Mouse (Mus musculus): Measurements from ENCODE around the gene Tecpr2. TPM values are rescaled to one million over a fixed set of nuclear protein-coding genes. Genes with fewer than 3 reads are reported as not detected.

The Tecpr2 gene
- polyA plus RNA-seq, 1 experiment from 2014 or later: 3.4 TPM

- Histone ChIP-seq H3K36me3 (peaks cover 57% of the 10 kb centered on the region), H3K9ac (no peak overlapping the region), H3K9me3 (replicated peaks) (no peaks in the 10 kb centered on the region), H3K4me2 (no peak overlapping the region), H3K27me3 (replicated peaks) (no peaks in the 10 kb centered on the region), H3K27ac (no peak overlapping the region), H3K4me1 (no peaks in the 10 kb centered on the region), H3K4me3 (no peak overlapping the region)
- no peak for ATAC-seq
- WGBS (ENCODE audit: insufficient replicate concordance): 76% methylated on average over 5 of the region's 5 CpGs
These were observed 32.5 kb downstream of the Tecpr2 start for GRCm38 (mm10) chr12:110921572-110921971.

- ATAC-seq: no peak
- H3K27ac ChIP-seq: no peak overlapping the region
- 65% methylated on average over 5 of the region's 5 CpGs for WGBS (ENCODE audit: insufficient replicate concordance)
- H3K4me1 ChIP-seq: peaks cover 18% of the 10 kb centered on the region
- no peak overlapping the region for H3K9ac ChIP-seq
- no peak overlapping the region for H3K4me3 ChIP-seq
- H3K27me3 ChIP-seq (replicated peaks): no peaks in the 10 kb centered on the region
- peaks cover 50% of the 10 kb centered on the region for H3K36me3 ChIP-seq
- H3K9me3 ChIP-seq (replicated peaks): no peaks in the 10 kb centered on the region
- no peak overlapping the region for H3K4me2 ChIP-seq
These were observed 43.8 kb downstream of the Tecpr2 start for GRCm38 (mm10) chr12:110932820-110933219.

GRCm38 (mm10) chr12:110935983-110936620 is 47.0 kb downstream of the Tecpr2 start:
- Histone ChIP-seq H3K4me1 (peaks cover 14% of the 10 kb centered on the region), H3K27me3 (replicated peaks) (no peaks in the 10 kb centered on the region), H3K9me3 (replicated peaks) (no peaks in the 10 kb centered on the region), H3K4me2 (no peak overlapping the region), H3K9ac (no peak overlapping the region), H3K4me3 (no peak overlapping the region), H3K27ac (no peak overlapping the region), H3K36me3 (peaks cover 58% of the 10 kb centered on the region)
- ATAC-seq: peak; percentile 86
- 61% methylated on average over 9 of the region's 9 CpGs for WGBS (ENCODE audit: insufficient replicate concordance)

- peaks cover 54% of the 10 kb centered on the region for H3K36me3 ChIP-seq
- H3K4me2 ChIP-seq: no peak overlapping the region
- no peaks in the 10 kb centered on the region for H3K9me3 ChIP-seq (replicated peaks)
These were observed 48.4 kb downstream of the Tecpr2 start for GRCm38 (mm10) chr12:110937496-110937895.

GRCm38 (mm10) chr12:110939385-110939784 is 50.3 kb downstream of the Tecpr2 start:
- no peak overlapping the region for H3K4me3 ChIP-seq
- no peaks in the 10 kb centered on the region for H3K27me3 ChIP-seq (replicated peaks)
- H3K9ac ChIP-seq: no peak overlapping the region
- H3K9me3 ChIP-seq (replicated peaks): no peaks in the 10 kb centered on the region
- H3K4me2 ChIP-seq: no peak overlapping the region
- no peak for ATAC-seq
- H3K4me1 ChIP-seq: peaks cover 14% of the 10 kb centered on the region
- 86% methylated on average over 5 of the region's 5 CpGs for WGBS (ENCODE audit: insufficient replicate concordance)
- peaks cover 44% of the 10 kb centered on the region for H3K36me3 ChIP-seq
- no peak overlapping the region for H3K27ac ChIP-seq

More at GRCm38 (mm10) chr12:110937496-110937895, 48.4 kb downstream of the Tecpr2 start:
- Histone ChIP-seq H3K9ac (no peak overlapping the region), H3K4me1 (peaks cover 14% of the 10 kb centered on the region), H3K4me3 (no peak overlapping the region), H3K27me3 (replicated peaks) (no peaks in the 10 kb centered on the region), H3K27ac (peak overlapping the region; percentile 22; the same call in 1 of the 2 replicates)
- no peak for ATAC-seq
- 88% methylated on average over 5 of the region's 5 CpGs for WGBS (ENCODE audit: insufficient replicate concordance)

GRCm38 (mm10) chr12:110940869-110941268 is 51.8 kb downstream of the Tecpr2 start:
- no peaks in the 10 kb centered on the region for H3K27me3 ChIP-seq (replicated peaks)
- H3K4me1 ChIP-seq: peaks cover 14% of the 10 kb centered on the region
- H3K27ac ChIP-seq: no peak overlapping the region
- H3K9me3 ChIP-seq (replicated peaks): no peaks in the 10 kb centered on the region
- H3K4me2 ChIP-seq: no peak overlapping the region
- WGBS (ENCODE audit: insufficient replicate concordance): 87% methylated on average over 3 of the region's 3 CpGs
- H3K36me3 ChIP-seq: peaks cover 54% of the 10 kb centered on the region
- no peak for ATAC-seq
- H3K9ac ChIP-seq: no peak overlapping the region
- no peak overlapping the region for H3K4me3 ChIP-seq

- Histone ChIP-seq H3K4me3 (no peak overlapping the region), H3K9me3 (replicated peaks) (no peaks in the 10 kb centered on the region), H3K9ac (no peak overlapping the region), H3K4me1 (peaks cover 17% of the 10 kb centered on the region), H3K4me2 (no peak overlapping the region), H3K27ac (no peak overlapping the region), H3K36me3 (peaks cover 55% of the 10 kb centered on the region), H3K27me3 (replicated peaks) (no peaks in the 10 kb centered on the region)
- WGBS (ENCODE audit: insufficient replicate concordance): 89% methylated on average over 7 of the region's 7 CpGs
- no peak for ATAC-seq
These were observed 57.2 kb downstream of the Tecpr2 start for GRCm38 (mm10) chr12:110946216-110946615.

GRCm38 (mm10) chr12:110948082-110948909 is 59.2 kb downstream of the Tecpr2 start:
- no peak overlapping the region for H3K4me3 ChIP-seq
- H3K9ac ChIP-seq: no peak overlapping the region
- 70% methylated on average over 6 of the region's 6 CpGs for WGBS (ENCODE audit: insufficient replicate concordance)
- H3K36me3 ChIP-seq: peaks cover 41% of the 10 kb centered on the region
- H3K4me2 ChIP-seq: no peak overlapping the region
- H3K27me3 ChIP-seq (replicated peaks): no peaks in the 10 kb centered on the region
- H3K4me1 ChIP-seq: peaks cover 27% of the 10 kb centered on the region
- peak overlapping the region; percentile 39 for H3K27ac ChIP-seq
- H3K9me3 ChIP-seq (replicated peaks): no peaks in the 10 kb centered on the region
- 0 out of 2 replicates have a peak, but pooled peaks have one; percentile 35 for ATAC-seq

GRCm38 (mm10) chr12:110948910-110949201 is 59.8 kb downstream of the Tecpr2 start:
- Histone ChIP-seq H3K4me3 (no peak overlapping the region), H3K4me1 (peaks cover 33% of the 10 kb centered on the region), H3K27me3 (replicated peaks) (no peaks in the 10 kb centered on the region), H3K9ac (no peak overlapping the region), H3K4me2 (no peak overlapping the region), H3K27ac (peak overlapping the region; percentile 39), H3K9me3 (replicated peaks) (no peaks in the 10 kb centered on the region), H3K36me3 (peaks cover 41% of the 10 kb centered on the region)
- ATAC-seq: no peak
- WGBS (ENCODE audit: insufficient replicate concordance): 83% methylated on average over 3 of the region's 3 CpGs

- peaks cover 39% of the 10 kb centered on the region for H3K4me1 ChIP-seq
- peaks cover 41% of the 10 kb centered on the region for H3K36me3 ChIP-seq
- no peak overlapping the region for H3K9ac ChIP-seq
- WGBS (ENCODE audit: insufficient replicate concordance): 84% methylated on average over 1 of the region's 1 CpGs
- peak overlapping the region; percentile 30; the same call in 1 of the 2 replicates for H3K27ac ChIP-seq
- H3K9me3 ChIP-seq (replicated peaks): no peaks in the 10 kb centered on the region
- H3K4me3 ChIP-seq: no peak overlapping the region
- H3K27me3 ChIP-seq (replicated peaks): no peaks in the 10 kb centered on the region
- ATAC-seq: no peak
- H3K4me2 ChIP-seq: no peak overlapping the region
These were observed 60.3 kb downstream of the Tecpr2 start for GRCm38 (mm10) chr12:110949410-110949809.

GRCm38 (mm10) chr12:110950151-110950550 is 61.1 kb downstream of the Tecpr2 start:
- no peak overlapping the region for H3K27ac ChIP-seq
- no peak overlapping the region for H3K4me2 ChIP-seq
- ATAC-seq: no peak
- no peak overlapping the region for H3K9ac ChIP-seq
- no peaks in the 10 kb centered on the region for H3K9me3 ChIP-seq (replicated peaks)
- peaks cover 43% of the 10 kb centered on the region for H3K4me1 ChIP-seq
- WGBS (ENCODE audit: insufficient replicate concordance): 81% methylated on average over 4 of the region's 4 CpGs
- no peaks in the 10 kb centered on the region for H3K27me3 ChIP-seq (replicated peaks)
- no peak overlapping the region for H3K4me3 ChIP-seq
- peaks cover 39% of the 10 kb centered on the region for H3K36me3 ChIP-seq

GRCm38 (mm10) chr12:110951236-110951635 is 62.2 kb downstream of the Tecpr2 start:
- Histone ChIP-seq H3K4me2 (no peak overlapping the region), H3K27me3 (replicated peaks) (no peaks in the 10 kb centered on the region), H3K36me3 (peaks cover 40% of the 10 kb centered on the region), H3K9me3 (replicated peaks) (no peaks in the 10 kb centered on the region), H3K4me1 (peaks cover 43% of the 10 kb centered on the region), H3K9ac (no peak overlapping the region), H3K27ac (peak overlapping the region; percentile 78), H3K4me3 (no peak overlapping the region)
- peak; percentile 76 for ATAC-seq
- WGBS (ENCODE audit: insufficient replicate concordance): 58% methylated on average over 7 of the region's 7 CpGs

Measured in liver, embryonic 12.5 days (tissue).